Mouse (Mus musculus) heart, adult 2 months (tissue): ENCODE results near the gene Cul9.

Experiments
- CTCF ChIP-seq: fragments of 200-600 bp; IDR thresholded peaks from 2 replicates; pipeline ENCODE4 v1.8.1; 2022; ENCODE audit warnings: antibody characterized with exemption, mild to moderate bottlenecking, moderate library complexity
- POLR2A ChIP-seq: fragments of 200-500 bp; IDR thresholded peaks from 2 replicates; pipeline ENCODE4 v1.6.1; 2011; ENCODE audit warnings: mild to moderate bottlenecking, low read depth, low read length, control low read depth; ENCODE audit not compliant: insufficient read depth

GRCm38 (mm10) chr17:46462226-46462625 is 84.0 kb downstream of the Cul9 start:
- TF ChIP-seq CTCF (no peak), POLR2A (no peak)
